Mouse (Mus musculus): ENCODE results near the gene Trim63. TPM values are rescaled to one million over a fixed set of nuclear protein-coding genes. Genes with fewer than 3 reads are reported as not detected.
"Not testable (repeated sequence)": the region's sequence is repeated elsewhere in the genome, so short reads cannot be mapped to it uniquely, and the experiment has no call there.

Gene Trim63
- 2.4 and 2.7 TPM in 2 replicates for polyA plus RNA-seq (2015; fragmentation: Nextera tagmentation; extraction: Ambion mirVana)

- H3K4me2 ChIP-seq (ENCODE audit: low read length) = no peak within 1 kb of the TSS
- no peaks in the 10 kb centered on the region for H3K4me1 ChIP-seq (replicated peaks; ENCODE audit: insufficient read depth, low read length)
- H3K9ac ChIP-seq (ENCODE audit: low read depth, low read length) = no peak within 1 kb of the TSS
- H3K36me3 ChIP-seq (ENCODE audit: insufficient read depth, low read length) = no peaks in the 10 kb centered on the region
- H3K27me3 ChIP-seq (ENCODE audit: insufficient read depth, low read length) = no peaks in the 10 kb centered on the region
- no peak within 1 kb of the TSS for H3K4me3 ChIP-seq (replicated peaks; ENCODE audit: low read depth, low read length)
- H3K9me3 ChIP-seq (replicated peaks; ENCODE audit: low read length) = no peaks in the 10 kb centered on the region
- H3K27ac ChIP-seq = no peak within 1 kb of the TSS
- DNase-seq (ENCODE audit: low spot score) = peak; percentile 47
- ATAC-seq (replicated peaks; ENCODE audit: low FRiP score, low read depth) = no peak; the same call in 1 of the 2 replicates
- no peak for TF ChIP-seq CTCF (IDR thresholded peaks at IDR 0.05; ENCODE audit: low read depth)
- 19% methylated on average over 11 of the region's 11 CpGs for WGBS
Observed at GRCm38 (mm10) chr4:134314876-134315275, at the start of gene Trim63. Gene Trim63, plus strand, starts transcription at chr4:134315120.

- no peak for DNase-seq (ENCODE audit: low spot score)
- no peaks in the 10 kb centered on the region for H3K27me3 ChIP-seq (ENCODE audit: insufficient read depth, low read length)
- 25% methylated on average over 9 of the region's 9 CpGs for WGBS
Observed at GRCm38 (mm10) chr4:134265860-134266585, 48.9 kb upstream of the Trim63 start.

GRCm38 (mm10) chr4:134268102-134268655, 46.7 kb upstream of the Trim63 start:
- Histone ChIP-seq H3K4me1 (replicated peaks; ENCODE audit: insufficient read depth, low read length) (0 out of 2 replicates have a peak, but pooled peaks cover 3% of the 10 kb centered on the region), H3K9ac (ENCODE audit: low read depth, low read length) (no peak overlapping the region), H3K27me3 (ENCODE audit: insufficient read depth, low read length) (no peaks in the 10 kb centered on the region), H3K9me3 (replicated peaks; ENCODE audit: low read length) (no peaks in the 10 kb centered on the region), H3K4me3 (replicated peaks; ENCODE audit: low read depth, low read length) (no peak overlapping the region), H3K4me2 (ENCODE audit: low read length) (no peak overlapping the region), H3K36me3 (ENCODE audit: insufficient read depth, low read length) (no peaks in the 10 kb centered on the region), H3K27ac (no peak overlapping the region)
- ATAC-seq (replicated peaks; ENCODE audit: low FRiP score, low read depth) (no peak), DNase-seq (ENCODE audit: low spot score) (no peak)
- WGBS = 72% methylated on average over 19 of the region's 19 CpGs
- TF ChIP-seq CTCF (IDR thresholded peaks at IDR 0.05; ENCODE audit: low read depth) = peak; percentile 47

More at GRCm38 (mm10) chr4:134265860-134266585, 48.9 kb upstream of the Trim63 start:
- Histone ChIP-seq H3K36me3 (ENCODE audit: insufficient read depth, low read length) (no peaks in the 10 kb centered on the region), H3K4me2 (ENCODE audit: low read length) (no peak overlapping the region), H3K9ac (ENCODE audit: low read depth, low read length) (no peak overlapping the region), H3K4me3 (replicated peaks; ENCODE audit: low read depth, low read length) (no peak overlapping the region), H3K27ac (no peak overlapping the region; the same call in 1 of the 2 replicates), H3K4me1 (replicated peaks; ENCODE audit: insufficient read depth, low read length) (no peaks in the 10 kb centered on the region), H3K9me3 (replicated peaks; ENCODE audit: low read length) (no peaks in the 10 kb centered on the region)
- ATAC-seq (replicated peaks; ENCODE audit: low FRiP score, low read depth) = no peak
- no peak for TF ChIP-seq CTCF (IDR thresholded peaks at IDR 0.05; ENCODE audit: low read depth)

GRCm38 (mm10) chr4:134269622-134270021, 45.3 kb upstream of the Trim63 start:
- H3K27me3 ChIP-seq (ENCODE audit: insufficient read depth, low read length); ATAC-seq (replicated peaks; ENCODE audit: low FRiP score, low read depth); H3K4me3 ChIP-seq (replicated peaks; ENCODE audit: low read depth, low read length); H3K36me3 ChIP-seq (ENCODE audit: insufficient read depth, low read length); H3K4me1 ChIP-seq (replicated peaks; ENCODE audit: insufficient read depth, low read length); H3K9ac ChIP-seq (ENCODE audit: low read depth, low read length); H3K27ac ChIP-seq; DNase-seq (ENCODE audit: low spot score); H3K4me2 ChIP-seq (ENCODE audit: low read length); H3K9me3 ChIP-seq (replicated peaks; ENCODE audit: low read length): not testable (repeated sequence)
- TF ChIP-seq CTCF (IDR thresholded peaks at IDR 0.05; ENCODE audit: low read depth) = peak; percentile 61

GRCm38 (mm10) chr4:134271979-134272378, 42.9 kb upstream of the Trim63 start:
- no peak for TF ChIP-seq CTCF (IDR thresholded peaks at IDR 0.05; ENCODE audit: low read depth)
- DNase-seq (ENCODE audit: low spot score) (no peak), ATAC-seq (replicated peaks; ENCODE audit: low FRiP score, low read depth) (no peak)
- Histone ChIP-seq H3K4me1 (replicated peaks; ENCODE audit: insufficient read depth, low read length) (0 out of 2 replicates have a peak, but pooled peaks cover 3% of the 10 kb centered on the region), H3K27ac (no peak overlapping the region), H3K36me3 (ENCODE audit: insufficient read depth, low read length) (peaks cover 5% of the 10 kb centered on the region; the same call in 1 of the 2 replicates), H3K9me3 (replicated peaks; ENCODE audit: low read length) (no peaks in the 10 kb centered on the region), H3K27me3 (ENCODE audit: insufficient read depth, low read length) (no peaks in the 10 kb centered on the region), H3K4me3 (replicated peaks; ENCODE audit: low read depth, low read length) (no peak overlapping the region), H3K4me2 (ENCODE audit: low read length) (no peak overlapping the region), H3K9ac (ENCODE audit: low read depth, low read length) (no peak overlapping the region)
- 87% methylated on average over 7 of the region's 7 CpGs for WGBS

GRCm38 (mm10) chr4:134272731-134273416, 42.0 kb upstream of the Trim63 start:
- Histone ChIP-seq H3K27me3 (ENCODE audit: insufficient read depth, low read length) (no peaks in the 10 kb centered on the region), H3K4me3 (replicated peaks; ENCODE audit: low read depth, low read length) (0 out of 2 replicates have a peak overlapping the region, but pooled peaks have one; percentile 15), H3K9ac (ENCODE audit: low read depth, low read length) (no peak overlapping the region), H3K27ac (0 out of 2 replicates have a peak overlapping the region, but pooled peaks have one; percentile 8), H3K4me2 (ENCODE audit: low read length) (peak overlapping the region; percentile 27), H3K36me3 (ENCODE audit: insufficient read depth, low read length) (peaks cover 8% of the 10 kb centered on the region; the same call in 1 of the 2 replicates), H3K9me3 (replicated peaks; ENCODE audit: low read length) (no peaks in the 10 kb centered on the region), H3K4me1 (replicated peaks; ENCODE audit: insufficient read depth, low read length) (0 out of 2 replicates have a peak, but pooled peaks cover 3% of the 10 kb centered on the region)
- DNase-seq (ENCODE audit: low spot score) (peak; percentile 32), ATAC-seq (replicated peaks; ENCODE audit: low FRiP score, low read depth) (no peak)
- 12% methylated on average over 12 of the region's 13 CpGs for WGBS
- no peak for TF ChIP-seq CTCF (IDR thresholded peaks at IDR 0.05; ENCODE audit: low read depth)

All from kidney, postnatal 0 days (tissue).